Mouse (Mus musculus) cortical plate, adult 2 months (tissue): Measurements from ENCODE around the gene Doc2b.

Source experiments
- CTCF ChIP-seq: fragments of 200-500 bp; IDR thresholded peaks from 2 replicates; pipeline ENCODE4 v1.5.1; 2011; ENCODE audit warnings: mild to moderate bottlenecking, control low read depth, low read length; ENCODE audit not compliant: insufficient read depth; ENCODE audit errors: extremely low read depth
- POLR2A ChIP-seq: fragments of 200-500 bp; IDR thresholded peaks from 2 replicates; pipeline ENCODE4 v1.6.1; 2011; ENCODE audit warnings: mild to moderate bottlenecking, low read length, control low read depth; ENCODE audit not compliant: insufficient read depth; ENCODE audit errors: extremely low read depth

DNA sequence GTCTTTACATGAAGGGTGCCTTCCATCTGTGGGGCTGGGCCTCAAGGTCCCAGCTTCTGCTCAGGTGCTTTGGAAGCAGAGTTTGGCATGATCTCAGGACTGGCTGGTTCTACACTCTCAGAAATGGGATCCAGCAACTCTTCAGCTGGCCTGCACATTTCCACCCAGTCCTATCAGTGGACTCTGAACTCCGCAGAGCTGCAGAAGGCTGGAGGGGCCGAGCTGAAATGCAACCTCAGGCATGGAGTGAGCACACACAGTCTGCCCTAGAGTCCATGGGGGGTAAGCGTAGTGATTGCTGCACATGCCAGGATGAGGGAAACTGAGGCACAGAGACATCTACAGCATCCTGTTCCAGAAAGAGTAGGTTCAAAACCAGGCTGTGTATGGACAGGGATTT lies 14.7 kb upstream of the Doc2b start:
- TF ChIP-seq CTCF, result no peak
- TF ChIP-seq POLR2A, result no peak
